Mouse (Mus musculus) ovary, postnatal 10 days (tissue): ENCODE measurements around the gene Gm28047.
A peak's percentile ranks its signal among the peaks of the same experiment; 100 is the strongest.

Experiments
- DNase-seq: peaks from one replicate; pipeline ENCODE4 v3.0.0; 2022; ENCODE audit warnings: low spot score

The Gm28047 gene

GRCm38 (mm10) chr15:102515791-102516190 is 109.1 kb downstream of the Gm28047 start:
- DNase-seq = no peak

DNA sequence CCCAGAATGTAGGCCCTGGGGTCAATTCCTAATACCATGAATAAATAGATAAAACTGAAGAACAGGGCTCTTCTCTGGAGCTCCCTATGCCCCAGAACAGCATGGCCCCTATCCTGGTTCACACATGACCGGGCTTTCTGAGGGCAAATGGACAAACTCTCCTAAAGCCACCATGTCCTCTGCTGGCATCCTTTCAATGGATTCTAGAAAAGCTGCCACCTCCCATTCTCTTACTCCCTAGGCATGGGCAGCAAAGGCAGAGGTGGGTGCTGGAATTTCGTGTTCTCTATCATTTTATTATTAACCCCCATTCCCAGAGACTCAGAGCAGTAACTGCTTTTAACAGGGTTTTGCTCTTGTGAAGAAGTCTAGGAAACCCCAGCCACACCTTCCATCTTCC is 109.6 kb downstream of the Gm28047 start:
- DNase-seq = no peak

GRCm38 (mm10) chr15:102513004-102513403 is 111.9 kb downstream of the Gm28047 start:
- DNase-seq = no peak

DNA sequence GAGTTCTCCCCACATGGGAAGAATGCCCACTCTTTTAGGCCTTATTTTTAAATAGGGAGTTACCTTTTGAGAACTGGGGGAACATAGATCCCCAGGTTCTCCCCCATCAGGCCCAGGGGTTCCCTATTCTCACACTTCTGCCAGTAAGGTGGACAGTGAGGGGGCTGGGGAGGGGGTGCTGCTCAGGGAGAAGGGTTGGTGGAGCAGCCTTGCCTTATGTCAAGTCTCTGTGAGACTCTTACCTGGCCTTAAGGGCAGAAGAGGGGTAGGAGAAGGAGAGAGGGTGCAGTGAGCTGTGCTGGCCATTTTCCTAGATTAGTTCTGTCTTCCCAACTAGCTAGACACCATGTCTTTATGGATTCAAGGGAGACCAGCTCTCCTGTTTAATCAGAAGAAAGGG is 112.4 kb downstream of the Gm28047 start:
- no peak for DNase-seq

DNA sequence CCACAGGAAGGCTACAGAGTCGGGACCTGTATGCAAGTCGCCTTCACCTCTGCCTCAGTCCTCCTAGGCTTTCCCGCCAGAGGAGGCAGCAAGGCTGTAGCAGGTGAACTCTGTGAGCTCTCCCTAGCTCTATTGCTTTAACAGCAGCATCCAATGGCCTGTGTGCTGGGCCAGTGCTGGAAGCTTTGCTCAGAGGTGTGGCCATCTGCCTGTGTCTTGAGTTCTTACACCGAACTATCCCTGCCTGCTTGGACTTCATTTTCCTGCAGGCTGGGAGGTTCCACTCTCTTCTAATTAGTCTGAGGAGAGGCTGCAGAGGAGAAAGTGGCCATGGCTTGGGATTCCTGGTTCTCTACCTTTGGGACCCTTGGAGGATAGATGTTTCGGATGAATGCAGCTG is 112.9 kb downstream of the Gm28047 start:
- no peak for DNase-seq

DNA sequence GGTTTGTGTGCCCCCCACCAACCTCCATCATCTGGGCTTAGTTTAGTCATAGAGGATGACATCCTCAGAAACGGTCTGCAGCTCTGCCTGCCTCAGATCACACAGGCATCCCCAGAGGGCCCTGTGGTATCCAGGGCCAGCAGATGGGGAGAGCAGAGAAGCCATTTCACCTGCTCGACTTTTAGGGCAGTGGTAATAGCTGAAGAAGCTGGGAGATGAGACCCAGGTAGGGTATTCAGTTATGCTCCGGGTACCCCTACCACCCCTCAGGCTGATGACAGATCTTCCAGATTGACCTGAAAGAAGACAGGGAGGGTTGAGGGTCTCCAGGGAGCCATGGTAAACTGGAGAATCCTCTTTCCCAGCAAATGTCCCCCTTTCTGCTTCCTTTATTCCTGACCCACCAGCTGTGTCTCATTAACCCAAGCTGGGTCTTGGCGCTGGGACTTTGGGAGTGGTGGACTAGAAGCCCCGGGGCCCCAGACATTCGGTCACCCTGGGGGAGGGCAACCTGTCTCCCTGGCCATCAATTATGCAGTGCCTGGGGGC is 113.5 kb downstream of the Gm28047 start:
- DNase-seq = no peak

- peak; percentile 71 for DNase-seq
Measured at GRCm38 (mm10) chr15:102510590-102511284, 114.1 kb downstream of the Gm28047 start.

- DNase-seq = no peak
Measured at GRCm38 (mm10) chr15:102510110-102510509, 114.8 kb downstream of the Gm28047 start.

GRCm38 (mm10) chr15:102508336-102508735 is 116.5 kb downstream of the Gm28047 start:
- DNase-seq = no peak

DNA sequence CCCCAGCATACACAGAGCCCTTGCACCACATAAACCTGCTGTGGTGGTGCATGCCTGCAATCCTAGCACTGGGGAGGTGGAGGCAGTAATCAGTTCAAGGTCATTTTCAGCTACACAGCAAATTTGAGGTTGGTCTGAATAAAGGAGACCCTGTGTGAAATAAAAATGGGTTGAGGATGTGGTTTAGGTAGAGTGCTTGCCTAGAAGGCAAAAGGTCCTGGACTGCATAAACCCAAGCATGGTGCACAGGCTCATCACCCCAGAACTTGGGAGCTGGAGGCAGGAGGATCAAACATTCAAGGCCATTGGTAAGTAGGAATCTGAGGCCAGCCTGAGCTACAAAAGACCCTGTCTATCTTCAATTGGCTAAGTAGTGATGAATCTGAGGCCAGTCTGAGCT is 117.3 kb downstream of the Gm28047 start:
- DNase-seq = no peak

DNA sequence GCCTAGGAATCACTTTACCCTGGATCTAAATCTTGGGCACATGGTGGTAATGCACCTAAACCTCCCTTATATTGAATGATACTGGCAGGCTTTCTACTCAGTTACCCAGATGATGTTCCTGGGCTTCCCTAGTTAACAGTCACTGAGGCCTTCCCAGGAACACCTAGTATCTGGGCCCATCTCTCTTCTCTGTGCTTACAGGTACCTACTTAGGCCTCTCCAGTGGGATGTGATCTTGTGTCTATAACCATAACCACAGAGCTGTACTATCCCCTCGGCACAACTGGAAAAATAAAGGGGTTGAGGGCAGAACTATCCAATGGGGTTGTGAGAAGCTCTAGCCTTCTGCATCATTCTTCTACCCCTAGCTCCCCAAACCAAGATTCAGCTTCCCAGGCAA is 118.0 kb downstream of the Gm28047 start:
- DNase-seq = no peak

- no peak for DNase-seq
Measured at GRCm38 (mm10) chr15:102506464-102506830, 118.4 kb downstream of the Gm28047 start.

DNA sequence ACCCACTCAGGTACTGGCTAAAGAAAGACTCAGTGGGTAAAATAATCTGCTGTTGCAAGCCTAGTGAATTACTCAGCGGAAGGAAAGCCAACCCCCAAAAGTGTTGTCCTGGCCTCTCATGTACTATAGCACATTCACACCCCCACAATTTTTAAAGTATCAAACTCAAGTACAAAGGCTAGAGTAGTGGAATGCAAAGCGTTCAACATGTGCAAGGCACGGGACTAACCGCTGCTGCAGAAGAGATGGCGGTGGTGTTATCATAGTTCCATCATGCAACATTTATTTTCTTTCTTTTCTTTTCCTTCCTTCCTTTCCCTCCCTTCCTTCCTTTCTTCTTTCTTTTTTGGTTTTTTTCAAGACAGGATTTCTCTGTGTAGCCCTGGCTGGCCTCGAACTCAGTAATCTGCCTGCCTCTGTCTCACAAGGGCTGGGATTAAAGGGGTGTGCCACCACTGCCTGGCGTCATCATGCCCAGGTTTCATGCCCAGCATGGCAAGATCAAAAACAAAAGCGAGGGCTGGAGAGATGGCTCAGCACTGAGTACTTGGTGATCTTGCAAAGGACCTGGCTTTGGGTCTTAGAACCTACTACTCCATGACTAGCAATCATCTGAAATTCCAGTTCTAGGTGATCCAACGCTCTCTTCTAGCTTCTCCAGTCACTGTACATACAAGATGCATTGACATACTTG is 119.0 kb downstream of the Gm28047 start:
- no peak for DNase-seq

DNA sequence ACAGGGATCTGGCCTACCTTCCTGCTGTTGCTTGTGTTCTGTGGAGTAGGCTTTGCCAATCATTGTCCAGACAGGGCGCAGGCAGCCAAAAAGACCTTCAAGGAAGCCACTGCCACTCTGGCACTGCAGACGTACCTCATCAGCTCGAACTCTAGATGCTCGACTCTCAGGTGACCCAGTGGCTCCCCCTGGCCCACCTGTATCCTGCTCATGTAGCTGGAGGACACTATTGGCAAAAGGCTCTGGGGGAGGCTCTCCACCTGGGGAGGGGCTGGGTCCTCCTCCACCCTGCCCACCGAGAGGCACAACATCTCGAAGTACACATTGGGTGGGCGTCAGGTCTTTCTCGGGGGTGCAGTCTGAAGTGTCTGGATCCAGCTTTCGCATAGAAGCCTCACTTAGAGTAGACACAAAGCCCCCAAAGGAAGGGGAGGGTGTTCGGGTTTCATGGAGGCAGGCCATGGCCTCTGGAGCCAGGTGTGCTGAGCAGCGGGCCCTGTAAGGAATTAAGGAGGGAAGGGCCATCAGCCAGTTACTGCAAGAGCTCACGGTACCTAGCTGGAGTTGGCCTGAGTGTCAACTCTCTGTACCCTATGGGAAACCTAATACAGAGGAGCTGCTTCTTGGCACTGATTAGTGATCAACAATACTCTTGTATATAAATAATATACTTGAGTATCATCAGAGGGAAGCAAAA is 119.6 kb downstream of the Gm28047 start:
- DNase-seq = no peak

- no peak for DNase-seq
Measured at GRCm38 (mm10) chr15:102503924-102504782, 120.7 kb downstream of the Gm28047 start.

GRCm38 (mm10) chr15:102503447-102503846 is 121.4 kb downstream of the Gm28047 start, which contains the start of gene Gm10337:
Gene Gm10337 (plus strand): TSS chr15:102503722.
- DNase-seq = no peak

GRCm38 (mm10) chr15:102502254-102502840 is 122.5 kb downstream of the Gm28047 start:
- no peak for DNase-seq

DNA sequence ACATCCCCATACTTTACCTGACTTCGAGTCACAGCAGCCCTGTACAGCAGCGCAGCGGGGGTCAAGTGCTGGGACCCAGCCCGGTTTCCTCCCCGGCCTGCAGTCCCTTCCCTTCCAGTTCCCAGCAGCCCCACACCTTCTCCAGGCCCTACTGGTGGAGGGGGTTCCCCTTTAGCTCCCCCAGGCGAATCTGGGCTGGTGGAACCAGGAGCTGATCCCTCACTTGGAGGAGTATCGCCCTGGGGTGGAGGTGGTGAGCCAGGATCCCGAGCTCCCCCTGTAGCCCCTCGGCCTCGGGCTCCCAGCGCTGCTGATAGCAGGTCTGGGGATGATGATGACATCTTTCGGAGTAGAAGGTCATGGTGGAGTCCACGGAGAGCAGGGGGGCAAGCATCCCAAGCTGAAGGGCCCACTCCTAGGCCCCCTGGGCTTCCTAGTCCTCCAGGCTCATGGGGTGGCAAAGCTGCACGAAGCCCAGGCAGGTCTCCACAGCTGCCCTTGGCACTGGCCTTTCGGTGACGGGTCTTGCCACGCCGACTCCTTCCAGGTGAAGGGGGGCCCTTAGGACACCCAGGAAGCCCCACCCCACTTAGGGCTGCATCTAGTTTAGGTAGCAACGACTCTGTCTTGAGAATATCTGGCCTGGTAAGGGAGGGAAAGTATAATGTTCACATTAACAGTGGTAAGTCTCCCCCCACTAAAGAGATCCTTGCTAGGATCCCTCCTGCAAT is 123.6 kb downstream of the Gm28047 start:
- no peak for DNase-seq

DNA sequence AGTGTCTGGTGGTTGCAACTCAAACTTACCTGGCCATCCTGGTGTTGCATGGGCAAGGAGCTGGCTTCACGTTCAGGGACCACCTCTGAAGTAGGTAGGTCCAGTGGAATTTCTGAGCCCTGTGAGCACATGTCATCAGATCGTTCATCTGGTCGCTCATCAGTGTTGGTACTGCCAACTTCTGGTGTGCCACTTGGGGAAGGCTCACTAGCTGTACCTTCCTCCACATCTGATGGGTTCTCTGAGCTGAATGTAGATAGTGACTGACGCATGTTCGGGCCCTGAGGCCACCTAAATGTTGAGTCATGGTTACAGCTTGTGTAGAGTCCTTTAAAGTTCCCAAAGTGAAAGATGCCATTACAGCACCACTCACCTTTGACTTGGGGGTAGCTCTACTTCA is 124.4 kb downstream of the Gm28047 start:
- DNase-seq = no peak

DNA sequence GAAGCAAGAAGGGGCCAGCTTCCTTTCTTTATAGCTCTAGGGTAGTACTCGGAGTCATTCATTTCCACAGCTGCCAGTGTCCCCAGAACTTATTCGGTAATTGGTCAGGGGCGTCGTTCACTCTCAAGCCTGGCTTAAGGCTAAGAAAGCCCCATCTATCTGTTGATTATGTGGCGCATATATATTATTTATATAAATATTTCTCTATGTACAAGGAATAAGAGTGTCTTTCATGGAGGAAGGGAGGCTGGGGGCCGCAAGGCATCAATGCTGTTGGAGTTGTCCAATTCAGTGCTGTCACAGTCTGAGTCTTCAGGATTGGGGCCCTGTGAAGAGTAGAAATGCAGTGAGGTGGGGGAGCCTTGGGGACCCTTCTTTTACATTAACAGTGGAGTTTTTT is 125.0 kb downstream of the Gm28047 start:
- DNase-seq = no peak

GRCm38 (mm10) chr15:102499370-102499769 is 125.5 kb downstream of the Gm28047 start:
- no peak for DNase-seq
